ENCODE assay signal across 9 mouse cellular contexts in genomic region chr6:22493632-22494260, GRCm38 (mm10).
A peak's percentile ranks its signal among the peaks of the same experiment; 100 is the strongest.
DNase-seq lines count a peak whose midpoint lies in the region; ATAC-seq and TF ChIP-seq lines count a peak whose summit lies in the region.
"Had no signal": no experiment of that assay in that cellular context is flagged by ENCODE, and none has a peak within 500 bp of the region (broad histone marks: within the 10 kb centered on the region; RNA-seq: fewer than 3 reads in every experiment).

No protein-coding gene starts in this region.

- no peak overlapping the region for H3K4me3 ChIP-seq in kidney, adult 2 months (ENCODE audit: insufficient read depth, low read depth, low read length)
- no peak overlapping the region for H3K4me3 ChIP-seq in bone marrow, adult 2 months (replicated peaks; ENCODE audit: control insufficient read depth, low read depth, low read length)
- no peak overlapping the region for H3K4me3 ChIP-seq in midbrain, embryonic 14.5 days (replicated peaks; ENCODE audit: low read depth, low read length)
- H3K4me3 ChIP-seq: erythroblast, embryonic 14.5 days had no signal

- H3K27ac ChIP-seq in kidney, adult 2 months (ENCODE audit: insufficient read depth, low read depth, low read length) = no peak overlapping the region
- H3K27ac ChIP-seq in bone marrow, adult 2 months (ENCODE audit: control insufficient read depth, insufficient read depth, low read depth, low read length, poor library complexity) = no peak overlapping the region
- no peak overlapping the region for H3K27ac ChIP-seq in midbrain, embryonic 14.5 days (replicated peaks; ENCODE audit: low read depth, low read length)

- DNase-seq in kidney, adult 2 months = peak; percentile 61
- DNase-seq in kidney, postnatal 4 days = no peak
- DNase-seq in CD4-positive, CD25-positive, alpha-beta regulatory T cell, adult 2 months (ENCODE audit: low read depth, low spot score) = peak; percentile 73
- DNase-seq in frontal cortex, postnatal 36 days (ENCODE audit: low spot score in 2 of 2) = peak; percentile 11 to 47
- peak; percentile 17 to 37 for DNase-seq in kidney, postnatal 36 days
- peak; percentile 89 for DNase-seq in midbrain, embryonic 14.5 days
- DNase-seq in urinary bladder, adult 18-20 months (ENCODE audit: low spot score in 2 of 2) = no peak

- 28% methylated on average over 11 of the region's 11 CpGs for WGBS in kidney, adult 2 months
- 29% methylated on average over 11 of the region's 11 CpGs for WGBS in bone marrow, adult 2 months
- WGBS in midbrain, embryonic 14.5 days = 46% methylated on average over 11 of the region's 11 CpGs

- no peaks in the 10 kb centered on the region for H3K9me3 ChIP-seq in midbrain, embryonic 14.5 days (ENCODE audit: control insufficient read depth, low read length)

- no peaks in the 10 kb centered on the region for H3K36me3 ChIP-seq in kidney, adult 2 months (ENCODE audit: control insufficient read depth, insufficient read depth, low read length)
- H3K36me3 ChIP-seq in midbrain, embryonic 14.5 days (ENCODE audit: control insufficient read depth, insufficient read depth, low read length) = no peaks in the 10 kb centered on the region

- H3K4me1 ChIP-seq in kidney, adult 2 months (ENCODE audit: control insufficient read depth, insufficient read depth, low read length) = no peaks in the 10 kb centered on the region
- H3K4me1 ChIP-seq in bone marrow, adult 2 months (ENCODE audit: control insufficient read depth, insufficient read depth, low read length) = no peaks in the 10 kb centered on the region
- no peaks in the 10 kb centered on the region for H3K4me1 ChIP-seq in midbrain, embryonic 14.5 days (ENCODE audit: control insufficient read depth, insufficient read depth, low read length)

- H3K27me3 ChIP-seq in kidney, adult 2 months (replicated peaks; ENCODE audit: control insufficient read depth, insufficient read depth, low read length) = no peaks in the 10 kb centered on the region
- no peaks in the 10 kb centered on the region for H3K27me3 ChIP-seq in midbrain, embryonic 14.5 days (ENCODE audit: control insufficient read depth, insufficient read depth, low read length)

- no peak for TF ChIP-seq POLR2A in kidney, adult 2 months (IDR thresholded peaks at IDR 0.05; ENCODE audit: low read depth, low read length)
- no peak for TF ChIP-seq POLR2A in bone marrow, adult 2 months (IDR thresholded peaks at IDR 0.05; ENCODE audit: borderline replicate concordance, control insufficient read depth, low read depth, low read length)

- ATAC-seq in midbrain, embryonic 14.5 days (ENCODE audit: low FRiP score, low TSS enrichment) = peak; percentile 70; the same call in 1 of the 2 replicates

- peak; percentile 27; the same call in 1 of the 2 replicates for TF ChIP-seq CTCF in kidney, adult 2 months (conservative IDR thresholded peaks at IDR 0.05; ENCODE audit: insufficient read depth, insufficient read length, low read depth, low read length)
- 0 out of 2 replicates have a peak, but pooled peaks have one; percentile 18 for TF ChIP-seq CTCF in bone marrow, adult 2 months (IDR thresholded peaks at IDR 0.05; ENCODE audit: control insufficient read depth, insufficient read depth, low read length)

- no peak overlapping the region for H3K9ac ChIP-seq in midbrain, embryonic 14.5 days (replicated peaks; ENCODE audit: low read length)

- H3K4me2 ChIP-seq in midbrain, embryonic 14.5 days (ENCODE audit: low read length) = no peak overlapping the region

Comparison
In these comparisons a context has a peak if more than half of its experiments do, and no peak if none do; other contexts are left out.
1. DNase-seq: peak in kidney, adult 2 months (single experiment), CD4-positive, CD25-positive, alpha-beta regulatory T cell, adult 2 months (single experiment), frontal cortex, postnatal 36 days (2 of 2), kidney, postnatal 36 days (2 of 2) and midbrain, embryonic 14.5 days (single experiment); none in kidney, postnatal 4 days (0 of 2) and urinary bladder, adult 18-20 months (0 of 2).